Mouse (Mus musculus) layer of hippocampus, postnatal 10 days (tissue): Measurements from ENCODE around the gene Gnaq. TPM values are rescaled to one million over a fixed set of nuclear protein-coding genes. Genes with fewer than 3 reads are reported as not detected.
"Not testable (repeated sequence)": the region's sequence is repeated elsewhere in the genome, so short reads cannot be mapped to it uniquely, and the experiment has no call there.

Experiments used
- DNase-seq, 2 experiments: peaks; one replicate each; pipeline ENCODE4 v3.0.0; 2021; ENCODE audit warnings: low spot score in 2 of 2
- total RNA-seq, 2 experiments: library from RNA; stranded (reverse); gene quantifications; 2 replicates each; pipeline ENCODE4 v1.2.3; 2021

Gnaq gene
- total RNA-seq, 2 experiments from 2014 or later, result 196 to 220 TPM

- DNase-seq, result no peak
Observed at GRCm38 (mm10) chr19:16255294-16255693, 122.7 kb downstream of the Gnaq start.

GRCm38 (mm10) chr19:16258766-16259355, 126.2 kb downstream of the Gnaq start:
- no peak for DNase-seq

DNA sequence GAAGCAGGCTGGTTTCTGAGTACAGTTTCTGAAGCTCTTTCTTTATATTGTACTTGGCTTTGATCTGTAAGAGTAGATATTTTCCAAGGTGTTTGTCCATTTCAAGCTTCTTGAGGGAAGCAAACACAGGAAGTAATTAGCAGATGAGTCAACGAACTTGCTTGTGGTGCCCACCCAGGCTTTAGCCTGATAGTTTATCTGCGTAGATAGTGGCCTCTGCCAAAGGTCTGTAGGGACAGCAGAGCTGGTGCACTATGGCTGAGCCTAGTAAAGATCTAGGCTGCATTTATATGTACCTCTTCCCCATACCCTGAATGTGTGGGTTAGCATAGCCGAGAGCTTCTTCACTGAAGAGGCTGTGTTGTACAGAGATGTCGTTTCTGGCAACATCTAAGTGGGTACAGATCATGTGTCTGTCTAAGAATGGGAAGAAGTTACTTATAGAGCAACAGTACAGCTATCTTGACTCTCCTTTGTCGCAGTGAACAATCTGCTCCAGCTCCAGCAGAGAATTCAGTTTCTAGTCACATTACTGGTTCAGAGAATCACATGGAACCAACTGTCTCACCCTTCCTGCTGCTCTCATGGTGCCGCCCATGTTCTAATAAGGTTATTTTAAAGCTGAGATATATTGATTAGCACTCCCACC, 127.3 kb downstream of the Gnaq start:
- DNase-seq, result no peak

DNA sequence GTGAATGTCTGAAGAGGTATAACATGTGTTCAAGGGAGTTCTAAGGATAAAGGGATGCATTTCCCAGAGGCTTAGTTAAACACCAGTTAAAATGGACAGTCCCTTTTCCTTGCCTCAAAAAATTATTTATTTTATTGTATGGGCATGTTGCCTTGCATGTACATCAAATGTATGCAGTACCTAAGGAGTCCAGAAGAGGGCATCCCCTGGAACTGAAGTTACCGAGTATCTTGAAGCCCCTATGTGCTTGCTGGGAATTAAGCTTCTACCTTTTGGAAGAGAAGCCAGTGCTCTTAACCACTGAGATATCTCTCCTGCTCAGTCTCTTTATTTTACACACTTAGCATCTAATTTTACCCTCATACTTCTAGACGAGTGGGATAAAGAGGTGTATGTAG, 127.8 kb downstream of the Gnaq start:
- DNase-seq, result no peak

GRCm38 (mm10) chr19:16260973-16261372, 128.3 kb downstream of the Gnaq start:
- no peak for DNase-seq

DNA sequence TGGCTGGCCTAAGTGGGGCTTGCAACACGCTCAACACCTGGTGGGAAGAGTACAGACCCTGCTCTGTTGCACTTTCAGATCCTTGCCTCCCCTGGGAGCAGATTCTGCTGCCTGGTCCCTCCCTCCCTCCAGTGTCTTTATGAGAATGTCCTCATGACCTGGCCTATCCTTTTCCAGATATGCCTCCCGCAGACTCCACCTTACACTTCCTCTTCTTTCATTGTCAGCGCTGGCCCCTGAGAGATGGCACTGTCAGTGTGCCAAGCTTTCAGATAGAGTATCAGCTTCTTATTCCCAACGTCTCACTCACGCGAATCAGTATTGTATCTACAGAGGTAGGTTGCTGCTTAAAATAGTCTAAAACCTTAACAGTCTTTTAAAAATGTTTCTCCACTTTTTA, 129.0 kb downstream of the Gnaq start:
- DNase-seq, result no peak

- no peak for DNase-seq
Observed at GRCm38 (mm10) chr19:16262340-16262739, 129.7 kb downstream of the Gnaq start.

DNA sequence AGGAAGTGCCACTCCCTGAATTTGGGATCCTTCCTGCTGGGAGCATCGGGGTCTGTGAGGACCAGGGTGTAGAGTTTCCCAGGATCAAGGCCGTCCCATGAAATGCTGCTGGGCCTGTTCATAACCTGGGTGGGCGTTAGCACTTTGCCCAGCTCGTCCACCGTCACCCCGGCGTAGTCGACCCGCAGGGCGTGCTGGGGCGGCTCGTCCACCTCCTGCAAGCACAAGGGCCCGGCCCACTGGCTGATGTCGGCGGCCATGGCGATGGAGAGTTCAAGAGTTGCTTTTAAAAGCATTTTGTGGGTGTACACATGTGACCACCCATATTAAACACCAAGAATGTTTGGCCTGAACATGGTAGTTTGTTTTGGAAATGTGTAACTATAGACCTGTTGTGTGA, 134.7 kb downstream of the Gnaq start:
- not testable (repeated sequence) for DNase-seq

GRCm38 (mm10) chr19:16270236-16270635, 137.6 kb downstream of the Gnaq start:
- DNase-seq, result no peak

DNA sequence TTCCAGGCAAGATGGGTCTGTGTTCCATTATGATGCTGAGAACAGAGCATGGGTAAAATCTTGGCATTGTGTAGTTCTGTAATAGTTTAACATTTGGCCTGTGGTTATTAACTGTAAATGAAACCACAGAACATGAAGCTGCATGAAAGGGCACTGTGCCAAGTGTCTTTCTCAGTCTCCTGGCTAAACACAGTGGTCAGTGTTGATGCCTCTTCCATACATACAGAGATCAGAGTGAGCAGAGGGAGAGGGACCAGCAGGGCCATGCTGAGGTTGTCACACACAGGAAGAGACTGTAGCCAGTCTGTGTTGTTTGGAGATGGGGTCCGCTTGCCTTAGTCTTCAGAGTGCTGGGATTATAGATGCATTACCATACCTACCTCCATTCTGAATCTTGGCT, 138.4 kb downstream of the Gnaq start:
- no peak for DNase-seq

- DNase-seq, result no peak
Observed at GRCm38 (mm10) chr19:16273021-16273420, 140.4 kb downstream of the Gnaq start.

GRCm38 (mm10) chr19:16280231-16280630, 147.6 kb downstream of the Gnaq start:
- DNase-seq, result no peak

GRCm38 (mm10) chr19:16285051-16286028, 152.7 kb downstream of the Gnaq start:
- DNase-seq, result peak in 1 of 2 experiments; percentile 41

DNA sequence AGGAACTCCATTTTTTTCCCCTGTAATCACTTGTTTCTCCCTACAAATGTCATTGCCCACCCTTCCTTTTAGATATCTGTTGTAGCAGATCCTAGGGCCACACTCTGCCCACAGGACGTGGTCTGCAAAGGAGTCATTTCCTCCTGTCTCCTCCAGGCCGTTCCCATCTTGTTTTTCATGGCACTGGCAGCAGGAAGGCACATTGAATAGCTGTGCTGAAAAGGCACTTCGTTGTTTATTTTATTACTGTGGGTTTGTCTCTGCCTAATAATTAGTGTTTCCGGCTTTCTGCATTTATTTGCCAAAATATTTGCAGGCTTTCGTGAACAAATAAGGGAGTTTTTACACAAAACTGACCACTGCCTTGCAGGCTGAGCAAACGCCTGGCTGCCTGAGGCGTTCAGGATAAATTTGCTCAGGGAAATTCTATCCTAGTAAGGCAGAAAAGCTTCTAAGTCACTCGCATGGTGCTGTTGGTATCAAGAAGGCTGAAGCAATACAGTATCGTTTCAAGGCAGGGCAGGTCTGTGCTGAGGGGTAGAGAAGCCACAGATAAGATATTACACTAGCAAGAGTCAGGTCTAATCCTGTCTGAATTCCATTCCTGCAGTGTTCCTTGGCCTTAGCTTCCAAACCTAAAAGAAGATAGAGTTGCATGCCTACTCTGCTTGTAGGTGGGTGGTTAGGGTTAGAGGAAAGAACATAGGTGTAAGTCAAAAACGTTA, 154.0 kb downstream of the Gnaq start:
- no peak for DNase-seq

DNA sequence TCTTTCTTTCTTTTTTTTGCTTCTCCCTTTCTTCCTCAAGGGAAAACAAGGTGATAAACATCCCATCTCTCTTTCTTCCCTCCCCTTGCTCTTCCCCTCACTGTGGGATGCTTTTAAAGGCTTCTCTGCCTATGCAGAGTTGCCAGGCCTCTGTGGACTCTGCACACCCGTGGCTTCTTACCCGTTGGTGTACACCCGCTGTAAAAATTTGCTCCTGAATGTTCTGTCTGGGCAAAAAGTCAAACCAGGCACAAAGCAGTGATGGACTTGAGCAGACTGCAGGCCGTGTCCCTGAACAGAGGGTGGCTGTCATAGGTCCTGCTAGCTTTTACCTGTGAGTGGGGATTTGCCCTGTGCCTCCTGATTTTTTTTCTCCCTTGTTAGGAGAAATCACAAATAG, 154.7 kb downstream of the Gnaq start:
- no peak for DNase-seq

DNA sequence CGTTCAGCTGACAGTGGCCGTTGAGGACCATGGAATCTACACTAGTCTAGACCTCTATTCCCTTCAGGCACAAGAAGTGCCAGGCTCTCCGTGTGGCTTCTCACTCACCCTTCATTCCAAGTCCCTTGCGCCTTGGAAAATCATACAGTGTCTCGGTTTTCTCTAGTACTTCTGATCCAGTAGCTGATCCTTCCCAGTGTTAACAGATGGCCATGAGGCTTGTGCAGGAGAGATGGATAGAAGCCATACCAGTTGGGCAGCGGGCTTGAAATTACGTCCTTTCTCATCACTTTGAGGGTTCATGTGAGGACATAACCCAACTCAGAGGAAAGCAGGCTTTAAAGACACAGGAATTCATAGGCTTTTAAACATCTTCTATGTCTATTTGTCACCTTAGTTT, 155.3 kb downstream of the Gnaq start:
- DNase-seq, result no peak

DNA sequence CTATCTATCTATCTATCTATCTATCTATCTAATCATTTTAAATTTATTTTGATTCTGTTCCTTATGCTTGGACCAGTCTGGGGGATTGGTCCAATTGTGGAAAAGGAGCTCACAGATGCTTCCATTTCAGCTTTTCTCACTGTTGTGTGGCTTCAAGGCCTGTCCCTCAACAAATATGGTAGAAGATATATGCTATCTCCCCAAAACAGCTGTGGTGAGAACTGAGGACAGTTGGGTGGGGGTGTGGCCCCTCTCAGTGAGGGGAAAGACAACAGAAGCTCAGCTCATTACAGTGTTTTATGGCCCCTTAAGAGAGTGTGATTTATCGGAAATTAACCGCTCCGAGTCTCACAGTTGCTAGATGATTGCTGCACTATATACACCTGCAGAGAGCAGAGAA, 158.5 kb downstream of the Gnaq start:
- no peak for DNase-seq

GRCm38 (mm10) chr19:16292056-16292608, 159.5 kb downstream of the Gnaq start:
- no peak for DNase-seq

DNA sequence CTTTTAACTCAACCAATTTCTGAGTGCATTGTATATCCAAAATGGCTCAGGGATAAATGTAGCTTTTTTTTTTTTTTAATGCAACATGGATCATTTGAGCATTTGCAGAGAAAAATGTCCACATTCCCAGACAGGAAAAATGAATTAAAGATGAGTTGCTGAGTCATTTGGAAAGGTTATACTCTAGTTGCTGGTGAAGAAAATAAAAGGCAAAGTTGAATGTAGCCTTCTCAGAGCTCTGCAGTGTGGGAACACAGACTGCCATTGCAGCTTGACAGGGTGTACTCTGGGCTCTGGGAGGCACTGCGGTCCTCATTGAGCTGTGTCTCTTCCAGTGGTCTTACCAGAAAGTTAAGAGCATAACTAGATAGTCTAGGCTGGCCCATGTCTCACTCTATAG, 160.3 kb downstream of the Gnaq start:
- DNase-seq, result no peak

DNA sequence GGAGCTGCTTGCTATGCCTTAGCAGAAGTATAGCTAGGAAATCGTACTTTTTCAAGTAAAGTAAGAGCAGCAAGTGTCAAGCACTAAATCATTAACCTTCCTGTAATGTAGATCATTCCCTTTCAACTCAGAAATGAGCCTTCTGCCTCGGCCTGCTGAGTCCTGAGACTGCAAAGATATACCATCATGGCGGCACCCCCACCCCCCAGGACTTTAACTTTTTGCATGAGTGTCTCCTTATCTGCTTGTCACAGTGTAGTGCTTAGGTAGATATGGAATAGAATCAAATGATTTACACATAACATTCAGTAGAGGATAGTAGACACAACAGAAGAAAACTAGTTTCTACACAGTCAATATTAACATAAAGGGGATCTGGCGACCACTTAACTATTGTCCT, 167.8 kb downstream of the Gnaq start:
- DNase-seq, result no peak

GRCm38 (mm10) chr19:16301336-16301735, 168.7 kb downstream of the Gnaq start:
- DNase-seq, result no peak
